ENCODE assay signal across 8 mouse cellular contexts in genomic region chr4:141020811-141021613, GRCm38 (mm10). TPM values are rescaled to one million over a fixed set of nuclear protein-coding genes. Genes with fewer than 3 reads are reported as not detected.
A peak's percentile ranks its signal among the peaks of the same experiment; 100 is the strongest.
DNase-seq lines count a peak whose midpoint lies in the region; ATAC-seq and TF ChIP-seq lines count a peak whose summit lies in the region.

No protein-coding gene starts in this region.

- peak overlapping the region; percentile 10; the same call in 1 of the 2 replicates for H3K9ac ChIP-seq in forebrain, postnatal 0 days
- peak overlapping the region; percentile 39 for H3K9ac ChIP-seq in hindbrain, embryonic 16.5 days (ENCODE audit: low read depth, low read length)
- H3K9ac ChIP-seq in midbrain, embryonic 13.5 days (replicated peaks), result peak overlapping the region; percentile 50; the same call in 1 of the 2 replicates

- TF ChIP-seq CTCF in forebrain, postnatal 0 days (IDR thresholded peaks at IDR 0.05; ENCODE audit: low read depth), result no peak

- no peaks in the 10 kb centered on the region for H3K27me3 ChIP-seq in forebrain, postnatal 0 days (ENCODE audit: insufficient read depth, low read length)
- no peaks in the 10 kb centered on the region for H3K27me3 ChIP-seq in hindbrain, embryonic 16.5 days (replicated peaks; ENCODE audit: control insufficient read depth, insufficient read depth, low read length)
- no peaks in the 10 kb centered on the region for H3K27me3 ChIP-seq in midbrain, embryonic 13.5 days

- no peaks in the 10 kb centered on the region for H3K9me3 ChIP-seq in forebrain, postnatal 0 days (ENCODE audit: low read length)
- H3K9me3 ChIP-seq in hindbrain, embryonic 16.5 days (ENCODE audit: control insufficient read depth, low read length), result no peaks in the 10 kb centered on the region
- no peaks in the 10 kb centered on the region for H3K9me3 ChIP-seq in midbrain, embryonic 13.5 days

- 12% methylated on average over 14 of the region's 14 CpGs for WGBS in forebrain, postnatal 0 days
- 18% methylated on average over 14 of the region's 14 CpGs for WGBS in hindbrain, embryonic 16.5 days
- 21% methylated on average over 14 of the region's 14 CpGs for WGBS in midbrain, embryonic 13.5 days

- H3K27ac ChIP-seq in forebrain, postnatal 0 days (ENCODE audit: low read depth, low read length), result peak overlapping the region; percentile 77
- H3K27ac ChIP-seq in hindbrain, embryonic 16.5 days (ENCODE audit: low read depth, low read length), result peak overlapping the region; percentile 73
- peak overlapping the region; percentile 93 for H3K27ac ChIP-seq in midbrain, embryonic 13.5 days

- H3K36me3 ChIP-seq in forebrain, postnatal 0 days (ENCODE audit: insufficient read depth), result peaks cover 15% of the 10 kb centered on the region
- peaks cover 3% of the 10 kb centered on the region; the same call in 1 of the 2 replicates for H3K36me3 ChIP-seq in hindbrain, embryonic 16.5 days (ENCODE audit: control insufficient read depth, insufficient read depth, low read length)
- peaks cover 62% of the 10 kb centered on the region for H3K36me3 ChIP-seq in midbrain, embryonic 13.5 days

- H3K4me1 ChIP-seq in forebrain, postnatal 0 days (ENCODE audit: insufficient read depth), result peaks cover 9% of the 10 kb centered on the region; the same call in 1 of the 2 replicates
- H3K4me1 ChIP-seq in hindbrain, embryonic 16.5 days (ENCODE audit: control insufficient read depth, insufficient read depth, low read depth, low read length), result peaks cover 24% of the 10 kb centered on the region
- H3K4me1 ChIP-seq in midbrain, embryonic 13.5 days (replicated peaks), result peaks cover 40% of the 10 kb centered on the region

- H3K4me3 ChIP-seq in forebrain, postnatal 0 days (ENCODE audit: low read depth, low read length), result no peak overlapping the region
- H3K4me3 ChIP-seq in hindbrain, embryonic 16.5 days (ENCODE audit: low read length), result no peak overlapping the region
- H3K4me3 ChIP-seq in midbrain, embryonic 13.5 days (replicated peaks), result no peak overlapping the region

- ATAC-seq in forebrain, postnatal 0 days, result peak; percentile 68
- ATAC-seq in hindbrain, embryonic 16.5 days, result peak; percentile 75
- peak; percentile 78 for ATAC-seq in midbrain, embryonic 13.5 days
- ATAC-seq in CD4-positive, CD25-positive, alpha-beta regulatory T cell, adult 4 months, result no peak
- ATAC-seq in megakaryocyte, adult 5-6 weeks (ENCODE audit: poor library complexity, severe bottlenecking), result no peak

- DNase-seq in adrenal gland, postnatal 14 days, result peak; percentile 48
- DNase-seq in adrenal gland, postnatal 36 days, result no peak
- DNase-seq in Muller cell, postnatal 12 days (ENCODE audit: inconsistent ontology term), result peak; percentile 78
- peak; percentile 80 for DNase-seq in forebrain, postnatal 0 days

- H3K4me2 ChIP-seq in forebrain, postnatal 0 days (ENCODE audit: low read depth), result no peak overlapping the region
- H3K4me2 ChIP-seq in hindbrain, embryonic 16.5 days (ENCODE audit: low read length), result no peak overlapping the region
- H3K4me2 ChIP-seq in midbrain, embryonic 13.5 days (replicated peaks), result peak overlapping the region; percentile 16

RNA-seq across cellular contexts. Expression of gene Mfap2, which starts 10.8 kb away (rescaled TPM):
- total RNA-seq in adrenal gland, postnatal 14 days (2021), result 26.0 and 28.6 TPM in 2 replicates
- 10 to 100 TPM in 1 of 2 experiments, 1 to 10 TPM in 1; 8.4 to 10.5 TPM for total RNA-seq in adrenal gland, postnatal 36 days (2021)
- total RNA-seq in forebrain, postnatal 0 days (2014; rRNA removed), result 22.2 and 25.1 TPM in 2 replicates
- polyA plus RNA-seq in forebrain, postnatal 0 days (2015; fragmentation: Nextera tagmentation; extraction: Ambion mirVana), result 124 and 148 TPM in 2 replicates
- polyA plus RNA-seq in hindbrain, embryonic 16.5 days (2015; fragmentation: Nextera tagmentation; extraction: Ambion mirVana), result 130 and 180 TPM in 2 replicates
- polyA plus RNA-seq in midbrain, embryonic 13.5 days (2015; fragmentation: Nextera tagmentation; extraction: Ambion mirVana), result 181 and 207 TPM in 2 replicates
- not detected for polyA plus RNA-seq in CD4-positive, CD25-positive, alpha-beta regulatory T cell, adult 4 months (2017; shearing (Covaris generic))
- total RNA-seq in megakaryocyte, adult 5-6 weeks (2015), result not detected in 2 replicates
- total RNA-seq in megakaryocyte, adult 5-6 weeks (2017), result not detected in 2 replicates

RNA-seq across cellular contexts. Expression of gene Atp13a2, which starts 34.3 kb away (rescaled TPM):
- total RNA-seq in adrenal gland, postnatal 14 days (2021), result 28.7 and 37.1 TPM in 2 replicates
- 10 to 100 TPM; 33.3 to 34.2 TPM for total RNA-seq in adrenal gland, postnatal 36 days (2021)
- 205 and 251 TPM in 2 replicates for total RNA-seq in forebrain, postnatal 0 days (2014; rRNA removed)
- 119 and 141 TPM in 2 replicates for polyA plus RNA-seq in forebrain, postnatal 0 days (2015; fragmentation: Nextera tagmentation; extraction: Ambion mirVana)
- polyA plus RNA-seq in hindbrain, embryonic 16.5 days (2015; fragmentation: Nextera tagmentation; extraction: Ambion mirVana), result 185 and 196 TPM in 2 replicates
- polyA plus RNA-seq in midbrain, embryonic 13.5 days (2015; fragmentation: Nextera tagmentation; extraction: Ambion mirVana), result 118 and 127 TPM in 2 replicates
- polyA plus RNA-seq in CD4-positive, CD25-positive, alpha-beta regulatory T cell, adult 4 months (2017; shearing (Covaris generic)), result 1 to 10 TPM; 4.0 to 5.9 TPM
- 25.1 and 29.7 TPM in 2 replicates for total RNA-seq in megakaryocyte, adult 5-6 weeks (2015)
- 37.2 and 43.5 TPM in 2 replicates for total RNA-seq in megakaryocyte, adult 5-6 weeks (2017)

RNA-seq across cellular contexts. Expression of gene Crocc, which starts 39.3 kb away (rescaled TPM):
- 7.1 and 9.8 TPM in 2 replicates for total RNA-seq in adrenal gland, postnatal 14 days (2021)
- 1 to 10 TPM; 5.5 to 5.8 TPM for total RNA-seq in adrenal gland, postnatal 36 days (2021)
- total RNA-seq in forebrain, postnatal 0 days (2014; rRNA removed), result 29.9 and 43.0 TPM in 2 replicates
- 3.5 and 3.8 TPM in 2 replicates for polyA plus RNA-seq in forebrain, postnatal 0 days (2015; fragmentation: Nextera tagmentation; extraction: Ambion mirVana)
- 4.6 and 4.9 TPM in 2 replicates for polyA plus RNA-seq in hindbrain, embryonic 16.5 days (2015; fragmentation: Nextera tagmentation; extraction: Ambion mirVana)
- polyA plus RNA-seq in midbrain, embryonic 13.5 days (2015; fragmentation: Nextera tagmentation; extraction: Ambion mirVana), result 6.8 and 8.8 TPM in 2 replicates
- polyA plus RNA-seq in CD4-positive, CD25-positive, alpha-beta regulatory T cell, adult 4 months (2017; shearing (Covaris generic)), result 1 to 10 TPM in 1 of 2 experiments, not detected in 1; 1.4 TPM
- 1.9 and 2.8 TPM in 2 replicates for total RNA-seq in megakaryocyte, adult 5-6 weeks (2015)
- total RNA-seq in megakaryocyte, adult 5-6 weeks (2017), result 8.6 and 9.1 TPM in 2 replicates

RNA-seq across cellular contexts. Expression of gene Necap2, which starts 57.1 kb away (rescaled TPM):
- 45.5 and 56.4 TPM in 2 replicates for total RNA-seq in adrenal gland, postnatal 14 days (2021)
- total RNA-seq in adrenal gland, postnatal 36 days (2021), result 10 to 100 TPM; 61.4 to 61.9 TPM
- total RNA-seq in forebrain, postnatal 0 days (2014; rRNA removed), result 49.6 and 51.1 TPM in 2 replicates
- 38.9 and 43.0 TPM in 2 replicates for polyA plus RNA-seq in forebrain, postnatal 0 days (2015; fragmentation: Nextera tagmentation; extraction: Ambion mirVana)
- 54.0 and 55.5 TPM in 2 replicates for polyA plus RNA-seq in hindbrain, embryonic 16.5 days (2015; fragmentation: Nextera tagmentation; extraction: Ambion mirVana)
- 47.2 and 52.3 TPM in 2 replicates for polyA plus RNA-seq in midbrain, embryonic 13.5 days (2015; fragmentation: Nextera tagmentation; extraction: Ambion mirVana)
- 100 to 1,000 TPM in 1 of 2 experiments, 10 to 100 TPM in 1; 83.0 to 153 TPM for polyA plus RNA-seq in CD4-positive, CD25-positive, alpha-beta regulatory T cell, adult 4 months (2017; shearing (Covaris generic))
- total RNA-seq in megakaryocyte, adult 5-6 weeks (2015), result 70.2 and 72.2 TPM in 2 replicates
- total RNA-seq in megakaryocyte, adult 5-6 weeks (2017), result 126 and 133 TPM in 2 replicates

Comparison
In these comparisons a context has a peak if more than half of its experiments do, and no peak if none do; other contexts are left out.
1. DNase-seq: peak in adrenal gland, postnatal 14 days (single experiment), Muller cell, postnatal 12 days (single experiment) and forebrain, postnatal 0 days (single experiment); none in adrenal gland, postnatal 36 days (0 of 2).
2. ATAC-seq: peak in forebrain, postnatal 0 days (single experiment), hindbrain, embryonic 16.5 days (single experiment) and midbrain, embryonic 13.5 days (single experiment); none in CD4-positive, CD25-positive, alpha-beta regulatory T cell, adult 4 months (single experiment) and megakaryocyte, adult 5-6 weeks (single experiment).
3. RNA of gene Mfap2, which starts 10.8 kb away (total RNA-seq): 26.0 to 28.6 TPM in adrenal gland, postnatal 14 days, 22.2 to 25.1 TPM in forebrain, postnatal 0 days and 8.4 to 10.5 TPM in adrenal gland, postnatal 36 days; not detected in megakaryocyte, adult 5-6 weeks; every median in the first group is over 4 times any median in the second.
4. Peak in every context shown above with its lines, with median percentiles within 50 percentile points of each other: H3K27ac ChIP-seq and H3K9ac ChIP-seq.